Mouse (Mus musculus): ENCODE data around the gene Rars. TPM values are rescaled to one million over a fixed set of nuclear protein-coding genes. Genes with fewer than 3 reads are reported as not detected.

Gene Rars
- polyA plus RNA-seq, 1 experiment from 2014 or later = 106 TPM

- H3K9me3 ChIP-seq = no peaks in the 10 kb centered on the region
- no peak overlapping the region for H3K27ac ChIP-seq
- H3K4me3 ChIP-seq = no peak overlapping the region
- H3K36me3 ChIP-seq = peaks cover 91% of the 10 kb centered on the region
- H3K27me3 ChIP-seq (ENCODE audit: insufficient read depth, poor library complexity, severe bottlenecking) = no peaks in the 10 kb centered on the region
- DNase-seq (ENCODE audit: low spot score) = no peak
- no peaks in the 10 kb centered on the region for H3K4me1 ChIP-seq
- 80% methylated on average over 3 of the region's 3 CpGs for WGBS
Observed at GRCm38 (mm10) chr11:35780336-35780735, 54.0 kb downstream of the Rars start.

GRCm38 (mm10) chr11:35776452-35776851 lies 57.9 kb downstream of the Rars start:
- peaks cover 58% of the 10 kb centered on the region for H3K36me3 ChIP-seq
- H3K4me3 ChIP-seq = no peak overlapping the region
- no peaks in the 10 kb centered on the region for H3K9me3 ChIP-seq
- no peaks in the 10 kb centered on the region for H3K27me3 ChIP-seq (ENCODE audit: insufficient read depth, poor library complexity, severe bottlenecking)
- H3K27ac ChIP-seq = no peak overlapping the region
- no peaks in the 10 kb centered on the region for H3K4me1 ChIP-seq
- 83% methylated on average over 3 of the region's 3 CpGs for WGBS
- no peak for DNase-seq (ENCODE audit: low spot score)

DNA sequence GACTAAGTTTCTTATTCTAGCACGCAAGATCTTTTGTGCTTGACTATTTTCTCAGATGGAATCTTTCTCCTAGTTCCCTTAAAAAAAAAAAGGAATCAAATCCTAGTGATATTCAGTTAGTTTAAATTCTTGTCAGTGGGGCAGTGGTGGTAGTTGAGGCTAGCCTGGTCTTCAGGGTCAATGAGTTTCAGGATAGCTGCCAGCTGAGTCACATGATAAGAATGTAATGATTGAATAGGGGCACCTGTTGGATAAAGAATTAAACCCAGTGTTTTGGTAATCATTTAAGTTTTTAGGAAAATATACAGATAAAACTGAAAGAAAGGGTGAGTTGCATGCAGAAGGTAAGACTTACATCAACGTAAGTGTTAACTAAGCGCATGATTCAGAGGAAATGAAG lies 58.7 kb downstream of the Rars start:
- DNase-seq (ENCODE audit: low spot score) = no peak
- no peak overlapping the region for H3K4me3 ChIP-seq
- H3K27me3 ChIP-seq (ENCODE audit: insufficient read depth, poor library complexity, severe bottlenecking) = no peaks in the 10 kb centered on the region
- H3K4me1 ChIP-seq = peaks cover 7% of the 10 kb centered on the region; the same call in 1 of the 2 replicates
- H3K9me3 ChIP-seq = no peaks in the 10 kb centered on the region
- 97% methylated on average over 3 of the region's 3 CpGs for WGBS
- H3K27ac ChIP-seq = no peak overlapping the region
- H3K36me3 ChIP-seq = peaks cover 52% of the 10 kb centered on the region

DNA sequence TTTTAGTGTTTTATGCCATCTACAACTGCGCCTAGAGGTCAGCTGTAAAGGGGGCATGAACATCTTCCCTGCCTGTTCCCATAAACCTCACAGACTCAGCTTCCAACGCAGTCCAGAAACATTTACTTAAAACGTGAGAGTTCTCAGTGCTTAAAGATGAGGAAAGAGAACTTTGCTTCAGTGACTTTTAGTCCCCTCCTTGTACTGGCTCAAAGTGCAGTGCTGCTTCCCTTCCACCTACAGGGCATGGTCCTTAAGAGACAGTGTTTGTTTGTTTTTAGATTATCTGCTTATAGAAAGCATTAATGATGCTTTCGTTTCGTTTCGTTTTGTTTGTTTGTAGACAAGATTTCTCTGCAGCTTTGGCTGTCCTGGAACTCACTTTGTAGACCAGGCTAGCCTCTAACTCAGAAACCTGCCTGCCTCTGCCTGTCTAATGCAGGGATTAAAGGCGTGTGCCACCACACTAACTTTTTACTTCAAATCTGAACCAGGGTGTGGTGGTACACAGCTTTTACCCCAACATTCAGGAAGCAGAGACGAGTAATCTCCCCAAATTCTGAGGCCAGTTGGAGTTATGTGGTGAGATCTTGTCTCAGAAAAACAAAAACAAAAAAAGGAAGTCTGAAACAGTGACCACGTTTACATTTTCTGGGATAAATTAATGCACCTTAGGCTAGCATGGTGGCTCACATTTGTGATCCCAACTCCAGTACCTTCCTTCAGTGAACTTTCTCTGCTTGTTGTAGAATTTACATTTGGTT lies 63.4 kb downstream of the Rars start:
- 63% methylated on average over 9 of the region's 9 CpGs for WGBS
- Histone ChIP-seq H3K36me3 (peaks cover 8% of the 10 kb centered on the region; the same call in 1 of the 2 replicates), H3K4me3 (peak overlapping the region; percentile 90), H3K27me3 (ENCODE audit: insufficient read depth, poor library complexity, severe bottlenecking) (no peaks in the 10 kb centered on the region), H3K4me1 (peaks cover 9% of the 10 kb centered on the region), H3K27ac (peak overlapping the region; percentile 99; the same call in 1 of the 2 replicates), H3K9me3 (no peaks in the 10 kb centered on the region)
- DNase-seq (ENCODE audit: low spot score) = no peak

- H3K9me3 ChIP-seq = no peaks in the 10 kb centered on the region
- H3K27ac ChIP-seq = peak overlapping the region; percentile 99
- under 1% methylated on average over 41 of the region's 41 CpGs for WGBS
- DNase-seq (ENCODE audit: low spot score) = peak; percentile 88
- H3K4me1 ChIP-seq = peaks cover 9% of the 10 kb centered on the region
- H3K27me3 ChIP-seq (ENCODE audit: insufficient read depth, poor library complexity, severe bottlenecking) = no peaks in the 10 kb centered on the region
- H3K36me3 ChIP-seq = peaks cover 5% of the 10 kb centered on the region; the same call in 1 of the 2 replicates
- H3K4me3 ChIP-seq = peak overlapping the region; percentile 90
Observed at GRCm38 (mm10) chr11:35769746-35770437, 64.4 kb downstream of the Rars start.

DNA sequence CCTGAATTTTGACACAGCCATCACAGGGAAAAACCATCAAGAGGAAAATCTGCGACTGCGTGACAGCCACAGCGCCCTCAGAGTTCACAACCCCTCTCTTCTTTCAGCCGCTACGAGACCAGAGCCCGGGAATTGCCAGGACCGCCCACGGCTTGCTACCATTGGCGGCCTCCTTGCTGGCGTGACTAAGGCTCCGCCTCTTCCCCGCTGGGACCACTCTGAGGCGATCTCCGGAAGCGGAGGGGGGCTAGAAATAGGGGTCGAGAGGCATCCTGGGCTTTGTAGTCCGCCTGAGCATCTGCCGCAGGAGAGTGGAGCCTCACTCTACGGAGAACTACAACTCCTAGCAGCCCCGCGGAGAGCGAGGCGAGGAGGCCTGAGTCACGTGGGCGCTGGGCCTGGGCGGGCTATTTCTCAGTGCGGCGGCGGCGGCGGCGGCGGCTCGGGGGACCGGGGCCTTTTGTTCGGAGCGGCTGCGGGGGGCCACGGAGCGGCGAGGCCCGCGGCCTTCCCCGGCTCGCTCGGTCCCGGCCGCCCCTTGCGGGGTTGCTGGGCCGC lies 65.0 kb downstream of the Rars start, which contains the start of gene Pank3:
Pank3 (plus strand) TSS at position 297 of the 558 bp plus-strand sequence.
- Histone ChIP-seq H3K4me1 (peaks cover 9% of the 10 kb centered on the region), H3K27ac (peak within 1 kb of the TSS; percentile 99), H3K4me3 (peak within 1 kb of the TSS; percentile 90), H3K9me3 (no peaks in the 10 kb centered on the region), H3K36me3 (peaks cover 5% of the 10 kb centered on the region; the same call in 1 of the 2 replicates), H3K27me3 (ENCODE audit: insufficient read depth, poor library complexity, severe bottlenecking) (no peaks in the 10 kb centered on the region)
- WGBS = under 1% methylated on average over 49 of the region's 50 CpGs
- peak; percentile 99 for DNase-seq (ENCODE audit: low spot score)

DNA sequence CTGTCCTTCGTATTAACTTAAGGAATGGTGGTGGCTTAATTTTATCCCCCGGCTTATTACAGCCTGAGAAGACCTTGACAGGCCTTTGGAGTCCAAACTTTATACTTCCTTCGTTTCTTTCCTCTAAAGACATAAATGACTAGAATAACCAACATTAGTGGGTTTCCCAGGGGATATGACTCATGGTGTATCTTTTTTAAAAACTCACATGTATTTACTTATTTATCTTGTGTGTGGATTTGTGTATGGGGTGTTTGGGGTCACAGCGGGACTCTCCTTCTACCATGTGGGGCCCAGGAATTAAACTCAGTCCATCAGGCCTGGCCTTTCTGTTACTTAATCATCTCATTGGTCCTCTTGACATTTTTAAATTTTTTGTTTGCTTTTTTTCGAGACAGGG lies 67.5 kb downstream of the Rars start:
- H3K4me1 ChIP-seq = peaks cover 9% of the 10 kb centered on the region
- H3K4me3 ChIP-seq = no peak overlapping the region
- no peaks in the 10 kb centered on the region for H3K9me3 ChIP-seq
- 80% methylated on average over 5 of the region's 5 CpGs for WGBS
- H3K27ac ChIP-seq = no peak overlapping the region
- peaks cover 3% of the 10 kb centered on the region; the same call in 1 of the 2 replicates for H3K27me3 ChIP-seq (ENCODE audit: insufficient read depth, poor library complexity, severe bottlenecking)
- no peak for DNase-seq (ENCODE audit: low spot score)
- H3K36me3 ChIP-seq = no peaks in the 10 kb centered on the region

DNA sequence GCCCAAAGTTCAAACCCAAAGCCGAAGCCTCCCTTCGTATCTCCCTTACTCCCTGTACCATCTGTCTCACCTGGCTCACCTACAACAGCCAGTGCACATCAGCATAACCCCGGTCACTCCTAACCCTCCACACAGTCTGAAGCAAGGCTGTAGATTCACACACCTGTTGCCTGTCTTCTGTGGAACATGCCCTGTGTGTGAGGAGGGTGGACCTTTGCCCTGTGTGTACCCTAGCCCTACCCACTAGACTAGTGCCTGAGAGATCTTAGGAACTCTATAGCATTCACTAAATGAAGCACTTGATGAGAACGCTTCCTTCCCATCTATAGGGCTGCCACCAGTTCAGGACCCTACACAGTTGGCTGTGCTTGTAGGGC lies 73.7 kb downstream of the Rars start:
- 90% methylated on average over 4 of the region's 4 CpGs for WGBS
- Histone ChIP-seq H3K27me3 (ENCODE audit: insufficient read depth, poor library complexity, severe bottlenecking) (peaks cover 3% of the 10 kb centered on the region; the same call in 1 of the 2 replicates), H3K4me3 (no peak overlapping the region)

DNA sequence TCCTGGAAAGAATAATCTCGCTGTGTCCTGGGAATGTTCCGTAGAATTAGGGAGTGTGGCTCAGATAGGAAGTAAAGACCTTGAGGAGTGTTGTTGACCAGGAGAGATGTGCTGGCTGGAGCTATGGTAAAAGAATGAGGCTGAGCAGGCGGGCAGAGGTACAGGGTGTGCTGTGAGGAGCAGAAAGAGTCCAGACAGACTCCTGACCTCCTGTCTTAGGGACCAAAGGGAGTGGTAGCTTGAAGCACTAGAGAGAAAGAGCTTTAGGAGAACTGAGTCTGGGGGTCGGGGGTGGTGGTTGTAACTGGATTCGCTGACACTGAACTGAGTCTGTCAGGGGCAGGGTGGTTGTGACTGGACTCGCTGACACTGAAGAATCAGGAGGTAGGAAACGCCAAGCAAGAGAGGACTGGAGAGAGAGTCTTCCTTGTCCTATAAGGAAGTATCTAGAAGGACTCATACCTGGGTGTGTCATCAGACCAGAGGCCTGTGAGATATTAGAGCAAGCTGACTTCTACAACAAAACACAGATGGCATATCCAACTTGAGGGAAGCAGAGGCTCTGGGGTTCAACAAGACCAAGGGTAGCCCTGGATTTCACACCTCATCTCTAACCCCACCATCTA lies 74.2 kb downstream of the Rars start:
- no peaks in the 10 kb centered on the region for H3K36me3 ChIP-seq
- 63% methylated on average over 7 of the region's 7 CpGs for WGBS
- DNase-seq (ENCODE audit: low spot score) = no peak
- H3K4me3 ChIP-seq = no peak overlapping the region
- H3K4me1 ChIP-seq = no peaks in the 10 kb centered on the region; the same call in 1 of the 2 replicates
- H3K27ac ChIP-seq = no peak overlapping the region
- peaks cover 3% of the 10 kb centered on the region; the same call in 1 of the 2 replicates for H3K27me3 ChIP-seq (ENCODE audit: insufficient read depth, poor library complexity, severe bottlenecking)
- H3K9me3 ChIP-seq = no peaks in the 10 kb centered on the region

More for the DNA sequence above, 73.7 kb downstream of the Rars start:
- H3K9me3 ChIP-seq = no peaks in the 10 kb centered on the region
- DNase-seq (ENCODE audit: low spot score) = no peak
- no peaks in the 10 kb centered on the region for H3K36me3 ChIP-seq
- no peak overlapping the region for H3K27ac ChIP-seq
- no peaks in the 10 kb centered on the region; the same call in 1 of the 2 replicates for H3K4me1 ChIP-seq

MicroRNAs within 50 kb of the gene (microRNA counts, 519-probe panel; counts per million panel counts)
- microRNA mmu-miR-103 = 7,059 counts per million, percentile 77 among the panel's probes with 10 or more counts

Small RNA genes lying within 50 kb of the gene (microRNA-seq; reads per million reads assigned to microRNA genes)
- 9.3 reads per million, percentile 24 among the genes with 10 or more reads in this experiment for gene Mir103-1

Other genes with a start within 250 kb of the Rars start
- gene Pank3, start 65.0 kb downstream of the Rars start, polyA plus RNA-seq (2016; fragmentation: Nextera tagmentation; extraction: Ambion mirVana) = 9.4 and 10.7 TPM in 2 replicates
- gene Fbll1, start 35.6 kb downstream of the Rars start, polyA plus RNA-seq (2016; fragmentation: Nextera tagmentation; extraction: Ambion mirVana) = not detected in 2 replicates
- gene Wwc1, start 146.0 kb upstream of the Rars start, polyA plus RNA-seq (2016; fragmentation: Nextera tagmentation; extraction: Ambion mirVana) = 3.0 and 3.9 TPM in 2 replicates